Comparison of ENCODE assay signal across 20 mouse cellular contexts in the genomic region with DNA sequence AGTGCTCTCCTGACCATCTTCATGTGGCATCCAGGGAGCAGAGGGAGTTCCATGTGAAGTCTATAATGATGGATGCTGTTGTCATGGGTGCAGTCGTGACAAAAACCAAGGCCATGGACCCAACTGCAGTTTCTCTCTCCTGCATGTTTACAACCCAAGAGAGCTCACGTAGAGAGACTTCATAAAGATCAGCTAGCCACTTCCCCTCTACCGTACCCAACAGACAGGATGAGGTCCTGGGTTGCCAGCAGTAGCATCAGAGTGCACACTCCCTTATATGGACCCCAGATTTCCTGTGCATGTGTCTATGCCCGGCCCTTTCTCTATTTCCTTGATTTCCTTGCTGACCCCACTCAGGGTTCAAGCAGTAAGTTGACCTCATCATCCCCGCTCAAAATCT. TPM values are rescaled to one million over a fixed set of nuclear protein-coding genes. Genes with fewer than 3 reads are reported as not detected.
DNase-seq lines count a peak whose midpoint lies in the region; ATAC-seq and TF ChIP-seq lines count a peak whose summit lies in the region.
"Had no signal": no experiment of that assay in that cellular context is flagged by ENCODE, and none has a peak within 500 bp of the region (broad histone marks: within the 10 kb centered on the region; RNA-seq: fewer than 3 reads in every experiment).

No protein-coding gene starts in this region.

- WGBS in thymus, adult 2 months = 4% methylated on average over 5 of the region's 5 CpGs

- no peaks in the 10 kb centered on the region for H3K36me3 ChIP-seq in thymus, adult 2 months (ENCODE audit: control insufficient read depth, insufficient read depth, low read length)
- H3K36me3 ChIP-seq: kidney, embryonic 15.5 days; midbrain, embryonic 15.5 days; neural tube, embryonic 12.5 days had no signal

- H3K4me1 ChIP-seq in thymus, adult 2 months (replicated peaks; ENCODE audit: control insufficient read depth, insufficient read depth, low read length) = peaks cover 50% of the 10 kb centered on the region

- DNase-seq in thymus, adult 2 months = peak; percentile 30
- no peak for DNase-seq in thymus, postnatal 4 days
- DNase-seq in natural killer cell, adult 2 months (ENCODE audit: low spot score in 2 of 2) = peak; percentile 46 to 49
- DNase-seq in embryo, embryonic 9.5 days (ENCODE audit: extremely low spot score) = no peak
- DNase-seq in frontal cortex, postnatal 25 days (ENCODE audit: low spot score in 2 of 2) = no peak
- no peak for DNase-seq in heart, postnatal 14 days
- DNase-seq: adrenal gland, postnatal 14 days; gastrocnemius, adult 2 months; right cerebral cortex, postnatal 4 days had no signal

- H3K27me3 ChIP-seq in thymus, adult 2 months (ENCODE audit: control insufficient read depth, insufficient read depth, low read length) = no peaks in the 10 kb centered on the region; the same call in 1 of the 2 replicates

- TF ChIP-seq CTCF in thymus, adult 2 months (IDR thresholded peaks at IDR 0.05; ENCODE audit: borderline replicate concordance, control insufficient read depth, extremely low read depth, insufficient read depth, low read length, poor library complexity) = no peak

- peak; percentile 78 for ATAC-seq in activated CD4-positive, CD25-positive, alpha-beta regulatory T cell, adult 4 months
- ATAC-seq: forebrain, embryonic 16.5 days; midbrain, embryonic 15.5 days had no signal

- H3K4me3 ChIP-seq in thymus, adult 2 months (ENCODE audit: control insufficient read depth, insufficient read depth, low read length) = no peak overlapping the region
- H3K4me3 ChIP-seq: gastrocnemius, adult 2 months; kidney, embryonic 15.5 days; midbrain, embryonic 15.5 days; neural tube, embryonic 12.5 days had no signal

- intact Hi-C loops in heart, postnatal 14 days (cut with DNase I) = no loop called here

- no peak for TF ChIP-seq POLR2A in thymus, adult 2 months (IDR thresholded peaks at IDR 0.05; ENCODE audit: control insufficient read depth, extremely low read depth, insufficient read depth, low read length, poor library complexity)

- peak overlapping the region; percentile 93 for H3K27ac ChIP-seq in thymus, adult 2 months (ENCODE audit: control insufficient read depth, insufficient read depth, low read length)
- H3K27ac ChIP-seq: gastrocnemius, adult 2 months; kidney, embryonic 15.5 days; liver, embryonic 14.5 days; macrophage; midbrain, embryonic 15.5 days; neural tube, embryonic 12.5 days had no signal

RNA-seq across cellular contexts. Expression of a gene that starts 4.6 kb away (rescaled TPM):
- polyA plus RNA-seq in thymus, adult 2 months (2012; rRNA removed) = 1.3 and 1.6 TPM in 2 replicates
- polyA plus RNA-seq in activated CD4-positive, CD25-positive, alpha-beta regulatory T cell, adult 4 months (2017; shearing (Covaris generic)) = not detected
- total RNA-seq in heart, postnatal 14 days (2021) = under 1 TPM; 0.05 TPM
- polyA plus RNA-seq: macrophage had no signal

RNA-seq across cellular contexts. Expression of a gene that starts 15.4 kb away (rescaled TPM):
- polyA plus RNA-seq in thymus, adult 2 months (2012; rRNA removed) = 0.05 TPM in 1 of 2 replicates, not detected in the other
- polyA plus RNA-seq in activated CD4-positive, CD25-positive, alpha-beta regulatory T cell, adult 4 months (2017; shearing (Covaris generic)) = not detected
- not detected for total RNA-seq in heart, postnatal 14 days (2021)
- total RNA-seq: adrenal gland, postnatal 14 days; ES-E14; heart, postnatal 25 days; left cerebral cortex, adult 18-20 months had no signal
- polyA plus RNA-seq: intestine, embryonic 14.5 days; macrophage had no signal

Comparison
In these comparisons a context has a peak if more than half of its experiments do, and no peak if none do; other contexts are left out.
1. DNase-seq: peak in thymus, adult 2 months (single experiment) and natural killer cell, adult 2 months (2 of 2); none in thymus, postnatal 4 days (single experiment), embryo, embryonic 9.5 days (single experiment), frontal cortex, postnatal 25 days (0 of 2) and heart, postnatal 14 days (0 of 2).